Mouse (Mus musculus) kidney, postnatal 4 days (tissue): ENCODE measurements around the gene Krt222.

Source experiments
- DNase-seq, 2 experiments: peaks; one replicate each; pipeline ENCODE4 v3.0.0; 2021; ENCODE audit warnings: mixed read lengths in 2 of 2

Gene Krt222

DNA sequence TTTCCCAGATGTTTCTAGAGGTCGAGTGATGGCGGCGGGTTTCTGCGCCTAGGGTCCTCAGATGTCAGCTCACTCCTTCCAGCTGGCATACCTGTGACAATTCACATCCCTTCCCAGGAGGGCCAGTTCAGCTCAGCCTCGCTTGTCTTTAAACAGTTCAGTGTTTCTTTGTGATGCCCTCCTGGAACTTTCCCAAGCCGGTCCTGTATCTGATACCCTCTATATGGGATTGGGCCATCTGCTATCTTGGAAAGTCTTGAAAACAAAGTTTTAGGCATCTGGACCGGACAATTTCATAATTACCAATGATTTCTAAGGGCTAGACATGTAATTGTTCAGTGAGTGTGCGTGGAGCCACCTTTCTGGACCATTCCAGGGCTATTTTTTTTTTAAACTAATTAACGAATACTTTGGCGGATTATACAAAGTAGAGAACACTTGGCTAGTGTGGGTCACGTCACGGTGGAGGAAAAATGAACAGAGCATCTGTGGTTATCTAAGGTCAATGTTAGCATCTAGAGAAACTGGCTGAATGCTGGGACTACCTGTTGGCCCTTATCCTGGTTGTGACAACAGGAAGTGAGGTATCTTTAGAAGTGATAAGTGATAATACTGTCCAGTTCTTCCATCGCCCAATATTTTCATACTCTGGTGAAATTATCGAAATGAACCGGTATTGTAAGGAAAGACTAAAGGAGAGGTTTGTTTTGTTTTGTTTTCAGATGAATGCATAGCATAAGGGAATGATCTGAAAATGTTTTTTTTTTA is 12.7 kb downstream of the Krt222 start:
- DNase-seq, result no peak

DNA sequence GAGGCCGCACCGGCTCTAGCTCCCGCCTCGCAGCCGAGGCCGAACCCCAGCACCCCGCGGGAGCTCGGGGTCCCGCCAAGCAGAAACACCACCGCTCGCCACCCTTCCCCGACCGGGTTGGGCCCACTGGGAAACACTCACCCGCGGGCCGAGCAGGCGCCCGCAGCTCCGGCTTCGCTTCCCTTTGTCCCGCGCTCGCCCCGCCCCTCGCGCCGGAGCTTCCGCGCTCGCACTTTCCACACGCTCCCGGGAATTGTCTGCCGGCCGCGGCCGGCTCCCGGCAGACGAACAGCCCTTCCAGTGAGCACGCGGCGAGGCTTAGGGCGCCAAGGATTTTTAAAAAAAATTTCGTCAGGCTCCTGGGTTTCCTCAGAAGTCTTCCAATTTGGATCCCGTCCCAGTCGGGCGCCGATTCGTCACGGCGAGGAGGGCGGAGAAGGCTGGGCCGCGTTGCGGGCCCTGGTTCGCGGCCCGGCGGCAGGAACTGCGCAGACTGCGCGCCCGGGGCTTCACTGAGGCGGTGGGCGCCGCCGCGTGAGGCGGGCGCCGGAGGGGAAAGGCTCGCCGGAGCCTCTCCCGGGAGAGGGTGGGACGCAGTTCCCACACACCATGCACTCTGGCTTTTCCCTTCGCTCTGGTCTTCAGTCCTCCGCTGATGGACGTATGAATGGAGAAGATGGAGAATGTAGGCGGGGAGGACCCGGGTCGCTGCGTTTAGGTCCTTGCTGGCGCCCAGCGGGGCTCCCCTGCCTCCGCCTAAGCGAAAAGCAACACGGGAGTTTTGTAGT is 13.4 kb downstream of the Krt222 start, which contains the start of gene Smarce1:
Gene Smarce1 (minus strand): TSS at position 757 of the 788 bp plus-strand sequence.
- peak; percentile 88 to 92 for DNase-seq

DNA sequence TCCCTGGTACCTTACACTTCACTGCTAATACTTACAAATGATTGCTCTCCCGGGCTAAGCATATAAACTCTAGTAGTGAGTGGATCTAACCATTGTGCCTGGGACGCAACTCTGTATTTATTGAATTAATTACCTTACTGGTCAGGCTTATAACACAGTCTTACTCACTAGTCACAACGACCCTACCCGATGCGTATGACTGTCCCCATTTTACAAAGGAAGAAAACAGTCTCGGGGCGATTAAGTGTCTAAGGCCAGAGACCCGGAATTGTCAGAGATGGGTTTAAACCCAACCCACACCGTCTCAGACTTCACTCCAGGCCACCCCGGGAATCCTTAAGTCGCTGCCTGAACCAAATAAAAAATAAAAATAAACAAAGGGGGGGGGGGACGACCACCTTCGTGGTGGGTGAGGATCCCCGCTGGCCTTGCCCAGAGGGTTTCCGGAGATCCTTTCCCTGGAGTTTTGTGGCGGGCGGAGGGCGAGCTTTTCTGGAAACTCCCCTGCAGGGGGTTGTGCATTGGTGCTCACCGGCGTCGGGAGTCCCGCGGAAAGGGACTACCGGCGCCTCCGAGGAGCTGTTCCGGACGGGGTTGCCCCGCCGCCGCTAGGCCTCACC is 14.1 kb downstream of the Krt222 start:
- DNase-seq, result no peak

DNA sequence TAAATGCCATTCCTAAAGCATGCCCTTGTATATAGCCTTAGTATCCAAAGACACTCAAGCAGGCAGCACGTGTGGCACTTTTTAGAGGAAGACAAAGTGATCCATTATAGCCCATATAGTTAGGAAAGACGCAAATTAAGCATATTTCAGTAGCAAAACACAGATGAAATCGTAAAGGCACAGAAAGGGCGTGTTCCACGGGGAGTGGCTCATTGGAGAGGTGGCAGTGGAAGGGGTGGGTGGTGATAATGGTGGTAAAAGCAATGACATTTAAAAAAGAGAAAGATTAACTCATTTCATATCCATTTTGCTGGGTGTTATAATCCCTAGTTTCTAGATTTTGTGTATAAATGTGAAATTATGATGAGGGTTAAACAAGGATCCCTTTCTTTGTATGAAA is 17.6 kb downstream of the Krt222 start:
- DNase-seq, result no peak

DNA sequence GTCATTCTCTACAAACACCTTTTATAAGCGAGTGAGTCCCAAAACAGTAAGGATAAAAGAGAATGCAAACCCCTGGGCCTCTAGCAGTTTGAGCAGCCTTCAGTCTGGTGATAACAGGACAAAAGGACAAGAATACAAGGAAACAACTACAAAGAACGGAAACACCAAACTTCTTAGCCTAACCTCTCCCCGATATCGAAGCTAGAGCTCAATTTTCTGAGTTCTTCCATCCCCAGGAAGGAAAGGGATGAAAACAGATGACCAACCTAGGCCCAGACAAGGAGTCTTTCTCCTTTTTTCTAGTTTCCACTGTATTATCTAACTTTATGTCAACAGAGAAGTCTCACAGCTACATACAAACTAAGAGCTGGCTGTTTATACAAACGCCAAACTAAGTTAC is 20.6 kb downstream of the Krt222 start:
- DNase-seq, result no peak

DNA sequence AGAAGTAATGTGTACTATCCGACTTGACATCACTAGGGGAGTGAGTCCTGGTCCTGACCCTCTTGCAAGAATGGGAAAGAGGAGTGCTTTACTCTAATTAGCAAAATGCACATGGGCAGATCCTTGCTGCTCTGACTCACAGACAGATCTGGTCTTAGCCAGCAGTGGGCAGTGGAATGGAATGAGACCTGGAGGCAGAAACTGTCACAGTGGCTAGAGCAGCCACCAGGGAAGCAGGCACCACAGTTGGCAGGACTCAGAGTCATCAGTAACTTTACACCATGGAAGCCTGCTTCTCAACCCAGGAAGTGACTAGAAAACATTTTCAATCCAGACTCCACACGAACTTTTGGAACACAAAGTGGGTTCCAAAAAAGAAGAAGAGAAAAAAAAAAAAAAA is 22.1 kb downstream of the Krt222 start:
- no peak for DNase-seq

DNA sequence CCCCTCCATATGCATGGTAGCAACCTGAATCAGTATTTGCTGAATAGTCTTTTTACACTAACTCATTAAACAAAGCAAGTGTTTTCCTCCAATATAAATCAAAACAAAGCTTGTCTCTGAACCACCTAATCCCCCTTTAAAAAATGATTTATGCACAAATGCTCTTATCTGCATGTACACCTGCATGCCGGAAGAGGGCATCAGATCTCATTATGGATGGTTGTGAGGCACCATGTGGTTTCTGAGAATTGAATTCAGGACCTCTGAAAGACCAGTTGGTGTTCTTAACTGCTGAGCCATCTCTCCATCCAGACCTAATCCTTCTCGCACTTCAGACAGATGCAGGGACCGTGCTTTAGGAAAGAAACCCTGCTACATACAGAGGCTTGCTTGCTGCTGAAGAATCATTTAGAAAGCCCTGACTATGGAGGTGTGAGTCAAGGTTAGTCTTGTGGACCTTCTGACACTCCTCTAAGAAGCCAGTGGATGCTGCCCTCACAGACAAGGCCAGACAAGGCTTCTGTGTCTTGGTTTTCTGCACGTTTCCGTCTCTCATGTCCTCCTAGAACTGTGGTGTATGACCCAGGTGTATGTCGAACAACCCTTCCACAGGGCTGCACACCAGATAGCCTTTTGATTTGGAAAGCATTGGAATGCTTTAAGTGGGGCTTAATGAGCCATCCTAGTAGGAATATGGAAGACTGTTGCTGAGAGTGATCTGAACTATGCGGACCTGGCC is 26.5 kb downstream of the Krt222 start:
- DNase-seq, result no peak

DNA sequence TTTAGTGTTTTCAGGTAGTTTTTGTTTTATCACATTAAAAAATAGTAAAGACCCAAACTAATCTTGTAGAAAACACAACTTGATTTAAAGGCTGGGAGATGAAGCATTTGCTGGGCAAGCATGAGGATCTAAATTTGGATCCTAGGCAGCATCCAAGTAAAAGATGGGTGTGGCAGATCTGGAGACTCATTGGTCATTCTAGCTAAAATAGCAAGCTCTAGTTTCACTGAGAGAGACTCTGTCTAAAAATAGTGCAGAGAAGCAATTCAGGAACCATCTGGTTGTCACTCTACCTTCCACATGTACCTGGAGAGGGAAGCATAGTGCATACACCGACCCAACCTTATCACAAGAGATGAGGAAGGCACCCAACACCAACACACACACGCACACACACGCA is 27.7 kb downstream of the Krt222 start:
- no peak for DNase-seq

DNA sequence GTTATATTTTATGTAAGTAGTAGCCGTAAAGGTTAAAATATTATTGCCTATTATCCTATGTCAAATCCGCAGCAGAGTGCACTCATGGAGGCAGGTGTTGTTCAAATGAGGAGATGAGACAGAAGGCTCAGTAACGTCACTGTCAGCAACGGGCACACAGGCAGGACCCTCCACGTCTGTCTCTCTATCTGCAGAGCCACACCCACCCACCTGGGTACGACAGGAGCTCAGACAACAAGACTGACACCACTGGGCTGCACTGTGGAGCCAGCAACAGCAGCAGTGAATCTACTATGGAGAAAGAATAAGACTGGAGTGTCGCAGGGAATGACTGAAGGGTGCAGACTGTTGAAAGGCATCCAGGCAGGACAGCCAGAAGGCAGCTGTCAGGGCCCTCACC is 31.2 kb downstream of the Krt222 start:
- no peak for DNase-seq

DNA sequence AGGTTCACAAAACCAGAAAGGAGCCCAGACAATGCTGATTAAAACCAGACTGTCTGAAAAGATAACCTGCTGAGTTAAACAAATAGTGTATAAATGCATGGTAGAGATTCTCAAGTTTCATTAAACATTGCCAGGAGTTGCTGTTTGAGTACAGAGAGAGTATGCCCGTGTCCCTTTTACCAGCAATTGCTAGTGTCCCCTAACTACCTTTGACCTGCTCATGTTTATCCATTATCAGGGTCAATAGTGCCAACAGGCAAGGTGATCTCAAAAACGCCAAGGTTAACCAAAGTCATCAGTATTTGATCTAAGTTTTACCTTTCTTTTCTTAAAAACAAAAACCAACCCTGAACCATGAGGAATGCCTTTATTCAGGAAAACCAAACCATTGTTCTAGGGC is 31.9 kb downstream of the Krt222 start:
- DNase-seq, result no peak

DNA sequence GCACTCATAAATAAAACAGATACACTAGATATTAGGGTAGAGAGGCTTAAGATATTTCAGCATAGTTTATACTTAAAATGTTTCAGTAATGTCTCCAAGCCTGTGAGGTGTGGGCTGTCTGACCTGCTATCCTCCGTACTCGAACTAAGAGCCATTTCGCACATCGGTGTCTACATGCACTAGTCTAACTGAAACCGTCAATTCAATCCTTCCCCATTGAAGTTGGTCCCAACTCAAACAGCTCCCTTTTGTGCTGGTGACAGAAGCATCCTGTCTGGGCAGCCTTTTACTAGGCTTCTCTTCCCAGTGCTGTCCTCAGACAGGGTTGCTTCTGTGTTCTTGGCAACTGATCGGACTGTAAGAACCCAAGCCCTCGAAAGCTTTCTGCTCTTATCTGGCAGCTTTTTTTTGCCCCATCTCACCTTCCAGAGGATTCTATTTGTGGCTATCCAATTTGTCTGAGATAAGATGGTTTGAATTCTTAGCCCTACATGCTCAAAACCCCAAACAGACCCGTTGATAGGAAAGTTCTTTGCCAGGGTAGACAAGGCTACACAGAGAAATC is 35.7 kb downstream of the Krt222 start:
- no peak for DNase-seq

DNA sequence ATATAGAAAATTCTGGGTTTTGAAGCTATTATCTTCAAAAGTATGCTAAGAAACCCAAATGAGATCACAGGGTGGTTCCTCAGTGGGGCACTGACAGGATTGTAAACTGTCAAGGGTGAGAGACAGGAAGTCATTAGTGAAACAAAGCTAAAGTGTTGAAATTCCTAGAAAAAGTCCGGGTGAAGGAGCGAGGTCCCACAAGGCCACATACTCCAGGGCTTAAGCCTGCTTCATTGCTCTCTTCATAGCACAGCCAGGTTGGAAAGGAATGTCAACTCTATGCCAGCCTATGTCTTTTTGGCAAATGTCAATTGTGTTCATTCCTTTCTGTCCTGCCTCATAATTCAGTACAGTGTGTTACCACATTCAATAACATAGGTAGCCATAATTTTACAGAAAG is 36.4 kb downstream of the Krt222 start:
- no peak for DNase-seq

DNA sequence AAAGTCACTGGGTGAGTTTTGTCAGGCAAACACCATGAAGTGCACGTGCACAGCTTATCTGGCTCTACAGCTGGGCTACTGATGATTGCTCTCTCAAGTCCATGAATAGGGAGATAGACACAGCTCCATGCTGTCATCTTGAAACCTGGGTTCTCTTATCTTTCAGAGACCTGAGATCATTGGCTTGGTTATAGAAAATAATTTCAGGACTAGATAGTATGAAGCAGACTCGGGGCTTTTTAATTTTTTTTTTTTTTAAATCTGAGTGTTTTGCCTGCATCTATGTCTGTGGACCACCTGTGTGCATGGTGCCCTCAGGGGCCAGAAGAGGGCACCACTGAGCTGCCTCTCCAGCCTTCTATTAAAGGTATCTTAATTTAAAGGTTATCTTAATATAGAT is 36.9 kb downstream of the Krt222 start:
- DNase-seq, result peak; percentile 45 to 62

DNA sequence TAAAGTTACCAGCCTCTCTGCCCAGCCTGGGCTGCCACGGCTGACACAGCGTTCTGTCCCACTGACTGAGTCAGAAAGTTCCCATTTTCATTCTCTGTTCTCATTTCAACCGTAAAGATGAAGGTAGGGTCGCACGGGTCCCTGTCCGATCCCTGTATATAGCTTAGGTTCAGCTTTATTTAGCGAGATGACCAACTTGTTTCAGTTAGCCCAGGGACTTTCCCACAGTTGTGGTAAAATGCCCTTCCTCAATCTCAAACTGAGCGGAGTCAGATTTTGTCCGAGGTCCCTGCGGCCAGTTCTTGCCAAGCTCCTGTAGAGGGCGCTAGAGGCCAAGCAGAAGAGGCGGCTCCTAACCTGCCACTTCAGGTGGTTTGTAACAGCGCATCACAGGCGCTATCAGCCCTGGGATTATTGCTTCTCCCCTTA is 54.7 kb downstream of the Krt222 start:
- peak; percentile 72 to 73 for DNase-seq

DNA sequence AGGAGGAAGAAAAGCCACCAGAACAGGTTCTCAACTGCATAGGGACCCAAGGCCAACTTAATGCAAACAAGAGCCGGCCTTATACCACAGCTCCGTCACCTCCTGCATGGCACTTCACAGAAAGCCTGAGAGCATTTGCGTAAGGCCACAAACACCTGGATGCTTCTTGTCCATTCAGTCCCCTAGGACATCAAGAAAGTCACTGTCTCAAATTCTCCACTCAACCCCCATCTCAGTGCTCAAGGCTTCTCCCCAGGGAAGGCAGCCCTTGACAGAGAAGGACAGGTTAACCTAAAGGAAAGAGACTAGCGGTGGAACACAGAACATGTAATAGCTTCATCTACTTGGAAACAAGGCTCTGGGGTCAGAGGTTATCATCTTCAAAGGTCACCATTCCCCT is 56.5 kb downstream of the Krt222 start:
- no peak for DNase-seq

DNA sequence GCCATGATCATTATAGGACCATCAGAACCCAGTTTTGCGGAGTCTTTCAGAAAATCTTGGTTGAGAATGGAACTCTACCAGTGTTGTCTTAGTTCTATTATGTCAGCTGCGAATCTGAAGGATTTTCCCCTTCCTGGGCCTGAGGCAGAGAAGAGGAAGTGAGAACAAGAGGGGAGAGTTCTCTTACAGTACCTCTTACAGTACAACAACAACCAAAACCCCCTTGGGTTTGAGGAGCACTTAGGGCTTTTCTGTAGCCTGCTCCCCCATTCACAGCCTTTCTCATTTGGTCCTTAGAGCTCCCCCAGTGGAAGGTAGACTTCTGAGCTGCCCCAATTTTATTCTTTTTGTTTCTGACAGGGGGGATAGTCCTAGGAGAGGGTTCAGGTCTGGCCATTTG is 57.0 kb downstream of the Krt222 start:
- DNase-seq, result no peak
